Mouse (Mus musculus) olfactory bulb, adult 2 months (tissue): ENCODE results near the gene Gmeb1.

Experiments
- CTCF ChIP-seq: fragments of 200-500 bp; IDR thresholded peaks from 2 replicates; pipeline ENCODE4 v1.5.1; 2012; ENCODE audit warnings: low read depth, mild to moderate bottlenecking, low read length, moderate library complexity; ENCODE audit not compliant: insufficient read depth
- POLR2A ChIP-seq: fragments of 200-500 bp; IDR thresholded peaks from 2 replicates; pipeline ENCODE4 v1.6.1; 2012; ENCODE audit warnings: mild to moderate bottlenecking, low read depth, low read length, moderate library complexity; ENCODE audit not compliant: insufficient read depth

- TF ChIP-seq POLR2A, result no peak
- no peak for TF ChIP-seq CTCF
These were observed 14.5 kb upstream of the Gmeb1 start for GRCm38 (mm10) chr4:132275949-132276348.
